Mouse (Mus musculus): ENCODE results near the gene Gp1ba. TPM values are rescaled to one million over a fixed set of nuclear protein-coding genes. Genes with fewer than 3 reads are reported as not detected.
A peak's percentile ranks its signal among the peaks of the same experiment; 100 is the strongest.

Gene Gp1ba
- total RNA-seq, 2 experiments from 2014 or later = 0.16 to 0.26 TPM

GRCm38 (mm10) chr11:70629557-70629956 lies 9.4 kb upstream of the Gp1ba start:
- DNase-seq = no peak

- no peak for DNase-seq
Measured at GRCm38 (mm10) chr11:70630129-70630528, 8.8 kb upstream of the Gp1ba start.

- DNase-seq = no peak
Measured at GRCm38 (mm10) chr11:70635601-70636000, 3.3 kb upstream of the Gp1ba start.

- DNase-seq = no peak
Measured at GRCm38 (mm10) chr11:70637764-70638163, 1.2 kb upstream of the Gp1ba start.

GRCm38 (mm10) chr11:70638293-70638692 lies 629 bp upstream of the Gp1ba start:
- no peak for DNase-seq

GRCm38 (mm10) chr11:70639976-70640375 lies 1.1 kb downstream of the Gp1ba start:
- no peak for DNase-seq

GRCm38 (mm10) chr11:70641241-70641640 lies 2.3 kb downstream of the Gp1ba start:
- DNase-seq = peak; percentile 4

GRCm38 (mm10) chr11:70643051-70643450 lies 4.1 kb downstream of the Gp1ba start:
- peak; percentile 5 for DNase-seq

- DNase-seq = peak; percentile 6
Measured at GRCm38 (mm10) chr11:70644564-70645103, 5.7 kb downstream of the Gp1ba start.

- DNase-seq = peak; percentile 25
Measured at GRCm38 (mm10) chr11:70645461-70646258, 6.7 kb downstream of the Gp1ba start.

- peak; percentile 39 for DNase-seq
Measured at GRCm38 (mm10) chr11:70646259-70646555, 7.3 kb downstream of the Gp1ba start.

- peak; percentile 98 for DNase-seq
Measured at GRCm38 (mm10) chr11:70646691-70647650, 8.0 kb downstream of the Gp1ba start, which contains the start of the genes Rnf167 and Slc25a11. Gene Rnf167 (plus strand): TSS chr11:70647235. Gene Slc25a11 (minus strand): TSS chr11:70647479.

- DNase-seq = peak; percentile 50
Measured at GRCm38 (mm10) chr11:70647716-70648420, 8.9 kb downstream of the Gp1ba start.

GRCm38 (mm10) chr11:70648512-70648911 lies 9.6 kb downstream of the Gp1ba start:
- no peak for DNase-seq

GRCm38 (mm10) chr11:70649185-70649734 lies 10.3 kb downstream of the Gp1ba start:
- DNase-seq = peak; percentile 6

- DNase-seq = peak; percentile 16
Measured at GRCm38 (mm10) chr11:70650322-70651175, 11.6 kb downstream of the Gp1ba start.

GRCm38 (mm10) chr11:70651391-70651790 lies 12.5 kb downstream of the Gp1ba start:
- DNase-seq = peak; percentile 8

- peak; percentile 21 for DNase-seq
Measured at GRCm38 (mm10) chr11:70652029-70652883, 13.3 kb downstream of the Gp1ba start.

GRCm38 (mm10) chr11:70652884-70653344 lies 14.0 kb downstream of the Gp1ba start:
- DNase-seq = no peak

Measured in heart, postnatal 4 days (tissue).